Mouse (Mus musculus) heart, embryonic 14.5 days (tissue): ENCODE data around the gene Tmem44. TPM values are rescaled to one million over a fixed set of nuclear protein-coding genes. Genes with fewer than 3 reads are reported as not detected.

Source experiments
- ATAC-seq: fragments of 200-750 bp; cut with Nextera tagmentation; 2 replicates; pipeline ENCODE4 v1.8.0; 2017; ENCODE audit warnings: low read depth, moderate TSS enrichment; ENCODE audit not compliant: insufficient number of reproducible peaks, insufficient read depth, low FRiP score
- H3K27ac ChIP-seq, 2 experiments: fragments of 200-500 bp in 1 of 2; fragments of 300-500 bp in 1 of 2; sonication (generic) in 1 of 2; replicated peaks in 1 of 2; 2 replicates each; pipeline ENCODE4 v1.5.1; 2012 to 2014; ENCODE audit warnings: low read depth in 2 of 2, low read length in 2 of 2, control low read depth in 1 of 2, mild to moderate bottlenecking in 1 of 2, mixed read lengths in 1 of 2; ENCODE audit not compliant: control insufficient read depth in 1 of 2, insufficient read depth in 1 of 2
- H3K27me3 ChIP-seq: fragments of 300-500 bp; sonication (generic); 2 replicates; pipeline ENCODE4 v1.6.1; 2014; ENCODE audit warnings: mild to moderate bottlenecking, low read length, control low read depth; ENCODE audit not compliant: control insufficient read depth, insufficient read depth
- H3K36me3 ChIP-seq: fragments of 300-500 bp; sonication (generic); 2 replicates; pipeline ENCODE4 v1.6.1; 2014; ENCODE audit warnings: mild to moderate bottlenecking, control low read depth, low read length, mixed read lengths; ENCODE audit not compliant: control insufficient read depth, insufficient read depth
- H3K4me1 ChIP-seq, 2 experiments: fragments of 200-500 bp in 1 of 2; fragments of 300-500 bp in 1 of 2; sonication (generic) in 1 of 2; 2 replicates each; pipeline ENCODE4 v1.6.1; 2012 to 2014; ENCODE audit warnings: low read length in 2 of 2, control low read depth in 1 of 2, mixed read lengths in 1 of 2; ENCODE audit not compliant: control insufficient read depth in 2 of 2, insufficient read depth in 2 of 2
- H3K4me2 ChIP-seq: fragments of 300-500 bp; sonication (generic); 2 replicates; pipeline ENCODE4 v1.6.1; 2014; ENCODE audit warnings: mild to moderate bottlenecking, low read length
- H3K4me3 ChIP-seq, 2 experiments: fragments of 200-500 bp in 1 of 2; fragments of 300-500 bp in 1 of 2; sonication (generic) in 1 of 2; 2 replicates each; pipeline ENCODE4 v1.5.1; 2012 to 2014; ENCODE audit warnings: low read length in 2 of 2, mild to moderate bottlenecking in 2 of 2, control low read depth in 1 of 2, low read depth in 1 of 2, moderate library complexity in 1 of 2; ENCODE audit not compliant: control insufficient read depth in 1 of 2, insufficient read depth in 1 of 2
- H3K9ac ChIP-seq: fragments of 300-500 bp; sonication (generic); 2 replicates; pipeline ENCODE4 v1.6.1; 2014; ENCODE audit warnings: mild to moderate bottlenecking, low read length
- H3K9me3 ChIP-seq: fragments of 300-500 bp; sonication (generic); 2 replicates; pipeline ENCODE4 v1.6.1; 2016; ENCODE audit warnings: low read length, control low read depth; ENCODE audit not compliant: control insufficient read depth
- WGBS: fragments of 180-500 bp; shearing (Covaris S2); extraction: QIAGEN DNeasy Blood & Tissue Kit; methylation state at CpG from one replicate; pipeline ENCODE4 v1.1.7; 2014; 5-methylcytosine and 5-hydroxymethylcytosine counted together
- polyA plus RNA-seq: library from polyadenylated mRNA; unstranded; fragments of >200 nt; fragmentation: Nextera tagmentation; extraction: Ambion mirVana; gene quantifications from 2 replicates; pipeline ENCODE4 v1.2.1, GENCODE M21; 2014

Gene Tmem44
- polyA plus RNA-seq, 1 experiment from 2014 or later = 24.2 TPM

GRCm38 (mm10) chr16:30590264-30591209 lies 39.9 kb upstream of the Tmem44 start:
- Histone ChIP-seq H3K9ac (no peak overlapping the region), H3K36me3 (peaks cover 1% of the 10 kb centered on the region), H3K9me3 (no peaks in the 10 kb centered on the region), H3K4me2 (no peak overlapping the region), H3K27ac (no peak overlapping the region), H3K4me3 (no peak overlapping the region), H3K27me3 (no peaks in the 10 kb centered on the region), H3K4me1 (peaks cover 0 to 9% of the 10 kb centered on the region in 2 experiments; a peak in 2 of 4 replicates)
- ATAC-seq = no peak
- 30% methylated on average over 7 of the region's 7 CpGs for WGBS

- Histone ChIP-seq H3K4me2 (peak within 1 kb of the TSS; percentile 98), H3K36me3 (peaks cover 30% of the 10 kb centered on the region), H3K4me3 (peak within 1 kb of the TSS; percentile 63 to 92), H3K9ac (peak within 1 kb of the TSS; percentile 78), H3K4me1 (peaks cover 0 to 9% of the 10 kb centered on the region in 2 experiments; a peak in 2 of 4 replicates), H3K27ac (peak within 1 kb of the TSS; percentile 56 to 64), H3K9me3 (no peaks in the 10 kb centered on the region), H3K27me3 (no peaks in the 10 kb centered on the region)
- peak; percentile 91 for ATAC-seq
- 4% methylated on average over 35 of the region's 35 CpGs for WGBS
Observed at GRCm38 (mm10) chr16:30587494-30588327, 37.1 kb upstream of the Tmem44 start, which contains the start of gene Lsg1. Gene Lsg1 (minus strand): TSS chr16:30587592.

- peak overlapping the region; percentile 98 for H3K4me2 ChIP-seq
- H3K9me3 ChIP-seq = no peaks in the 10 kb centered on the region
- H3K4me3 ChIP-seq = peak overlapping the region; percentile 63 to 92
- peaks cover 37% of the 10 kb centered on the region for H3K36me3 ChIP-seq
- H3K4me1 ChIP-seq = peaks cover 0 to 9% of the 10 kb centered on the region in 2 experiments; a peak in 2 of 4 replicates
- 2% methylated on average over 19 of the region's 19 CpGs for WGBS
- peak overlapping the region; percentile 78 for H3K9ac ChIP-seq
- H3K27ac ChIP-seq = peak overlapping the region; percentile 56 to 64; a peak in 3 of 4 replicates
- no peak for ATAC-seq
- H3K27me3 ChIP-seq = no peaks in the 10 kb centered on the region
Observed at GRCm38 (mm10) chr16:30586935-30587493, 36.4 kb upstream of the Tmem44 start.

- Histone ChIP-seq H3K27ac (no peak overlapping the region), H3K9ac (no peak overlapping the region), H3K4me2 (no peak overlapping the region), H3K4me1 (no peaks in the 10 kb centered on the region), H3K36me3 (peaks cover 99% of the 10 kb centered on the region), H3K4me3 (no peak overlapping the region), H3K27me3 (no peaks in the 10 kb centered on the region), H3K9me3 (no peaks in the 10 kb centered on the region)
- 95% methylated on average over 5 of the region's 5 CpGs for WGBS
- ATAC-seq = no peak
Observed at GRCm38 (mm10) chr16:30580765-30581164, 30.1 kb upstream of the Tmem44 start.

GRCm38 (mm10) chr16:30576392-30576791 lies 25.8 kb upstream of the Tmem44 start:
- no peaks in the 10 kb centered on the region for H3K27me3 ChIP-seq
- no peak for ATAC-seq
- H3K27ac ChIP-seq = no peak overlapping the region
- 83% methylated on average over 1 of the region's 1 CpGs for WGBS
- peaks cover 98% of the 10 kb centered on the region for H3K36me3 ChIP-seq
- H3K4me3 ChIP-seq = no peak overlapping the region
- H3K4me2 ChIP-seq = no peak overlapping the region
- H3K4me1 ChIP-seq = no peaks in the 10 kb centered on the region
- H3K9ac ChIP-seq = no peak overlapping the region
- no peaks in the 10 kb centered on the region for H3K9me3 ChIP-seq

GRCm38 (mm10) chr16:30575815-30576214 lies 25.2 kb upstream of the Tmem44 start:
- H3K27me3 ChIP-seq = no peaks in the 10 kb centered on the region
- H3K4me1 ChIP-seq = no peaks in the 10 kb centered on the region
- H3K27ac ChIP-seq = no peak overlapping the region
- no peak overlapping the region for H3K4me3 ChIP-seq
- no peak overlapping the region for H3K9ac ChIP-seq
- 84% methylated on average over 7 of the region's 7 CpGs for WGBS
- H3K36me3 ChIP-seq = peaks cover 98% of the 10 kb centered on the region
- H3K4me2 ChIP-seq = no peak overlapping the region
- H3K9me3 ChIP-seq = no peaks in the 10 kb centered on the region
- ATAC-seq = no peak

GRCm38 (mm10) chr16:30572239-30572638 lies 21.6 kb upstream of the Tmem44 start:
- no peak overlapping the region for H3K27ac ChIP-seq
- no peak overlapping the region for H3K4me3 ChIP-seq
- H3K9me3 ChIP-seq = no peaks in the 10 kb centered on the region
- peaks cover 98% of the 10 kb centered on the region for H3K36me3 ChIP-seq
- H3K9ac ChIP-seq = no peak overlapping the region
- WGBS = 58% methylated on average over 4 of the region's 4 CpGs
- H3K27me3 ChIP-seq = no peaks in the 10 kb centered on the region
- ATAC-seq = no peak
- no peaks in the 10 kb centered on the region for H3K4me1 ChIP-seq
- no peak overlapping the region for H3K4me2 ChIP-seq
